Mouse (Mus musculus) intestine, embryonic 16.5 days (tissue): Measurements from ENCODE around the gene Hsp90aa1. TPM values are rescaled to one million over a fixed set of nuclear protein-coding genes. Genes with fewer than 3 reads are reported as not detected.
A peak's percentile ranks its signal among the peaks of the same experiment; 100 is the strongest.
"Not testable (repeated sequence)": the region's sequence is repeated elsewhere in the genome, so short reads cannot be mapped to it uniquely, and the experiment has no call there.

ENCODE experiments used
- ATAC-seq: fragments of 200-750 bp; cut with Nextera tagmentation; 2 replicates; pipeline ENCODE4 v1.8.0; 2017; ENCODE audit warnings: moderate TSS enrichment, moderate library complexity
- H3K27ac ChIP-seq: fragments of 300-500 bp; sonication (generic); 2 replicates; pipeline ENCODE4 v1.5.1; 2014; ENCODE audit warnings: mild to moderate bottlenecking, low read length
- H3K27me3 ChIP-seq: fragments of 300-500 bp; sonication (generic); replicated peaks from 2 replicates; pipeline ENCODE4 v1.6.1; 2014; ENCODE audit warnings: low read length, control low read depth, mixed read lengths; ENCODE audit not compliant: control insufficient read depth, insufficient read depth
- H3K36me3 ChIP-seq: fragments of 300-500 bp; sonication (generic); 2 replicates; pipeline ENCODE4 v1.6.1; 2014; ENCODE audit warnings: low read length, control low read depth; ENCODE audit not compliant: control insufficient read depth, insufficient read depth
- H3K4me1 ChIP-seq: fragments of 300-500 bp; sonication (generic); 2 replicates; pipeline ENCODE4 v1.6.1; 2014; ENCODE audit warnings: low read length, control low read depth, mixed read lengths; ENCODE audit not compliant: control insufficient read depth, insufficient read depth
- H3K4me2 ChIP-seq: fragments of 300-500 bp; sonication (generic); 2 replicates; pipeline ENCODE4 v1.6.1; 2014; ENCODE audit warnings: low read depth, low read length, control low read depth
- H3K4me3 ChIP-seq: fragments of 300-500 bp; sonication (generic); 2 replicates; pipeline ENCODE4 v1.5.1; 2014; ENCODE audit warnings: mild to moderate bottlenecking, low read length
- H3K9ac ChIP-seq: fragments of 300-500 bp; sonication (generic); 2 replicates; pipeline ENCODE4 v1.6.1; 2014; ENCODE audit warnings: low read depth, low read length
- H3K9me3 ChIP-seq: fragments of 300-500 bp; sonication (generic); 2 replicates; pipeline ENCODE4 v1.6.1; 2016; ENCODE audit warnings: low read length, control low read depth; ENCODE audit not compliant: control insufficient read depth
- WGBS: fragments of 180-500 bp; shearing (Covaris S2); extraction: QIAGEN DNeasy Blood & Tissue Kit; methylation state at CpG from one replicate; pipeline ENCODE4 v1.1.7; 2014; 5-methylcytosine and 5-hydroxymethylcytosine counted together
- polyA plus RNA-seq: library from polyadenylated mRNA; unstranded; fragments of >200 nt; fragmentation: Nextera tagmentation; extraction: Ambion mirVana; gene quantifications from 2 replicates; pipeline ENCODE4 v1.2.1, GENCODE M21; 2015

Gene Hsp90aa1
- polyA plus RNA-seq, 1 experiment from 2014 or later: 790 TPM

GRCm38 (mm10) chr12:110725051-110725450 is 22.5 kb upstream of the Hsp90aa1 start:
- H3K9me3 ChIP-seq: no peaks in the 10 kb centered on the region
- H3K27ac ChIP-seq: no peak overlapping the region
- ATAC-seq: no peak
- H3K4me1 ChIP-seq: no peaks in the 10 kb centered on the region
- 88% methylated on average over 5 of the region's 5 CpGs for WGBS
- no peak overlapping the region for H3K4me3 ChIP-seq
- no peak overlapping the region for H3K4me2 ChIP-seq
- no peaks in the 10 kb centered on the region for H3K27me3 ChIP-seq
- H3K9ac ChIP-seq: no peak overlapping the region
- H3K36me3 ChIP-seq: no peaks in the 10 kb centered on the region

- no peaks in the 10 kb centered on the region for H3K36me3 ChIP-seq
- H3K4me1 ChIP-seq: no peaks in the 10 kb centered on the region
- no peaks in the 10 kb centered on the region; the same call in 1 of the 2 replicates for H3K27me3 ChIP-seq
- WGBS: 16% methylated on average over 5 of the region's 5 CpGs
- peaks cover 3% of the 10 kb centered on the region; the same call in 1 of the 2 replicates for H3K9me3 ChIP-seq
- H3K4me2 ChIP-seq: no peak overlapping the region
- peak; percentile 53; the same call in 1 of the 2 replicates for ATAC-seq
- H3K9ac ChIP-seq: peak overlapping the region; percentile 6; the same call in 1 of the 2 replicates
- H3K27ac ChIP-seq: no peak overlapping the region
- no peak overlapping the region for H3K4me3 ChIP-seq
Measured at GRCm38 (mm10) chr12:110716004-110716403, 13.5 kb upstream of the Hsp90aa1 start.

GRCm38 (mm10) chr12:110714215-110714614 is 11.7 kb upstream of the Hsp90aa1 start:
- no peaks in the 10 kb centered on the region; the same call in 1 of the 2 replicates for H3K27me3 ChIP-seq
- H3K4me2 ChIP-seq: no peak overlapping the region
- WGBS: 85% methylated on average over 6 of the region's 6 CpGs
- no peak for ATAC-seq
- H3K9ac ChIP-seq: no peak overlapping the region
- no peaks in the 10 kb centered on the region for H3K36me3 ChIP-seq
- no peak overlapping the region for H3K27ac ChIP-seq
- no peak overlapping the region for H3K4me3 ChIP-seq
- no peaks in the 10 kb centered on the region for H3K4me1 ChIP-seq
- H3K9me3 ChIP-seq: peaks cover 3% of the 10 kb centered on the region; the same call in 1 of the 2 replicates

- Histone ChIP-seq H3K4me3 (no peak overlapping the region), H3K4me2 (no peak overlapping the region), H3K9me3 (peaks cover 3% of the 10 kb centered on the region; the same call in 1 of the 2 replicates), H3K4me1 (no peaks in the 10 kb centered on the region), H3K27me3 (no peaks in the 10 kb centered on the region; the same call in 1 of the 2 replicates), H3K27ac (no peak overlapping the region), H3K9ac (no peak overlapping the region), H3K36me3 (no peaks in the 10 kb centered on the region)
- ATAC-seq: no peak
- WGBS: 91% methylated on average over 6 of the region's 6 CpGs
Measured at GRCm38 (mm10) chr12:110713784-110714183, 11.3 kb upstream of the Hsp90aa1 start.

- Histone ChIP-seq H3K36me3 (no peaks in the 10 kb centered on the region), H3K27me3 (no peaks in the 10 kb centered on the region), H3K9ac (no peak overlapping the region), H3K9me3 (peaks cover 3% of the 10 kb centered on the region; the same call in 1 of the 2 replicates), H3K4me1 (0 out of 2 replicates have a peak, but pooled peaks cover 2% of the 10 kb centered on the region), H3K4me3 (no peak overlapping the region), H3K4me2 (no peak overlapping the region), H3K27ac (no peak overlapping the region)
- ATAC-seq: no peak
- 57% methylated on average over 5 of the region's 5 CpGs for WGBS
Measured at GRCm38 (mm10) chr12:110711270-110711669, 8.7 kb upstream of the Hsp90aa1 start.

- H3K9me3 ChIP-seq: no peaks in the 10 kb centered on the region
- H3K27me3 ChIP-seq: no peaks in the 10 kb centered on the region
- H3K36me3 ChIP-seq: no peaks in the 10 kb centered on the region
- no peak overlapping the region for H3K4me3 ChIP-seq
- H3K27ac ChIP-seq: peak overlapping the region; percentile 52; the same call in 1 of the 2 replicates
- H3K4me2 ChIP-seq: no peak overlapping the region
- 90% methylated on average over 7 of the region's 7 CpGs for WGBS
- ATAC-seq: no peak
- 0 out of 2 replicates have a peak, but pooled peaks cover 2% of the 10 kb centered on the region for H3K4me1 ChIP-seq
- no peak overlapping the region for H3K9ac ChIP-seq
Measured at GRCm38 (mm10) chr12:110707451-110707850, 4.9 kb upstream of the Hsp90aa1 start.

GRCm38 (mm10) chr12:110706337-110707231 is 4.1 kb upstream of the Hsp90aa1 start:
- Histone ChIP-seq H3K36me3 (no peaks in the 10 kb centered on the region), H3K9me3 (no peaks in the 10 kb centered on the region), H3K27me3 (no peaks in the 10 kb centered on the region), H3K4me2 (peak overlapping the region; percentile 68), H3K27ac (peak overlapping the region; percentile 52), H3K9ac (peak overlapping the region; percentile 56), H3K4me3 (peak overlapping the region; percentile 43), H3K4me1 (peaks cover 5% of the 10 kb centered on the region; the same call in 1 of the 2 replicates)
- WGBS: 3% methylated on average over 27 of the region's 27 CpGs
- peak; percentile 74 for ATAC-seq

GRCm38 (mm10) chr12:110705419-110705818 is 2.9 kb upstream of the Hsp90aa1 start:
- not testable (repeated sequence) for H3K27me3 ChIP-seq, H3K4me3 ChIP-seq, ATAC-seq, H3K9ac ChIP-seq, H3K27ac ChIP-seq, H3K4me2 ChIP-seq, H3K4me1 ChIP-seq, H3K36me3 ChIP-seq, H3K9me3 ChIP-seq
- 86% methylated on average over 4 of the region's 4 CpGs for WGBS

GRCm38 (mm10) chr12:110703682-110704081 is 1.2 kb upstream of the Hsp90aa1 start:
- Histone ChIP-seq H3K4me2 (no peak overlapping the region), H3K27me3 (no peaks in the 10 kb centered on the region), H3K4me1 (peaks cover 12% of the 10 kb centered on the region; the same call in 1 of the 2 replicates), H3K36me3 (no peaks in the 10 kb centered on the region), H3K27ac (no peak overlapping the region), H3K4me3 (no peak overlapping the region), H3K9ac (no peak overlapping the region), H3K9me3 (no peaks in the 10 kb centered on the region)
- no peak for ATAC-seq
- WGBS: 67% methylated on average over 7 of the region's 7 CpGs
